Mouse (Mus musculus): ENCODE measurements around the gene Ankrd13b.
"Not testable (repeated sequence)": the region's sequence is repeated elsewhere in the genome, so short reads cannot be mapped to it uniquely, and the experiment has no call there.

Gene Ankrd13b

GRCm38 (mm10) chr11:77489591-77490235 is at the start of gene Ankrd13b:
TSS of gene Ankrd13b (minus strand) at chr11:77489678.
- DNase-seq (ENCODE audit: low spot score), result peak; percentile 86

GRCm38 (mm10) chr11:77532202-77532846 is 42.8 kb upstream of the Ankrd13b start:
- no peak for DNase-seq (ENCODE audit: low spot score)

- DNase-seq (ENCODE audit: low spot score), result no peak
Measured at GRCm38 (mm10) chr11:77530862-77531261, 41.4 kb upstream of the Ankrd13b start.

- no peak for DNase-seq (ENCODE audit: low spot score)
Measured at GRCm38 (mm10) chr11:77529644-77530043, 40.2 kb upstream of the Ankrd13b start.

- not testable (repeated sequence) for DNase-seq (ENCODE audit: low spot score)
Measured at GRCm38 (mm10) chr11:77528420-77528819, 38.9 kb upstream of the Ankrd13b start.

GRCm38 (mm10) chr11:77525804-77526486 is 36.5 kb upstream of the Ankrd13b start:
- no peak for DNase-seq (ENCODE audit: low spot score)

- DNase-seq (ENCODE audit: low spot score), result no peak
Measured at GRCm38 (mm10) chr11:77520601-77521529, 31.4 kb upstream of the Ankrd13b start.

- no peak for DNase-seq (ENCODE audit: low spot score)
Measured at GRCm38 (mm10) chr11:77519043-77519442, 29.6 kb upstream of the Ankrd13b start, which contains the start of gene Gm10392. TSS of gene Gm10392 (minus strand) at chr11:77519198.

GRCm38 (mm10) chr11:77518051-77518798 is 28.7 kb upstream of the Ankrd13b start:
- no peak for DNase-seq (ENCODE audit: low spot score)

GRCm38 (mm10) chr11:77516553-77517425 is 27.3 kb upstream of the Ankrd13b start:
- no peak for DNase-seq (ENCODE audit: low spot score)

GRCm38 (mm10) chr11:77515637-77516552 is 26.4 kb upstream of the Ankrd13b start, which contains the start of gene Trp53i13:
TSS of gene Trp53i13 (minus strand) at chr11:77515980.
- no peak for DNase-seq (ENCODE audit: low spot score)

GRCm38 (mm10) chr11:77514832-77515636 is 25.6 kb upstream of the Ankrd13b start, which contains the start of gene Abhd15:
TSS of gene Abhd15 (plus strand) at chr11:77515121.
- DNase-seq (ENCODE audit: low spot score), result peak; percentile 80

GRCm38 (mm10) chr11:77514281-77514831 is 24.9 kb upstream of the Ankrd13b start:
- DNase-seq (ENCODE audit: low spot score), result peak; percentile 36

- DNase-seq (ENCODE audit: low spot score), result no peak
Measured at GRCm38 (mm10) chr11:77513811-77514170, 24.3 kb upstream of the Ankrd13b start.

- DNase-seq (ENCODE audit: low spot score), result peak; percentile 89
Measured at GRCm38 (mm10) chr11:77512891-77513810, 23.7 kb upstream of the Ankrd13b start.

GRCm38 (mm10) chr11:77511336-77511735 is 21.9 kb upstream of the Ankrd13b start:
- DNase-seq (ENCODE audit: low spot score), result no peak
